Mouse (Mus musculus): ENCODE measurements around the gene Cdh7.

Cdh7 gene

GRCm38 (mm10) chr1:109982064-109982808, at the start of gene Cdh7:
TSS of gene Cdh7 (plus strand) at chr1:109982431.
- TF ChIP-seq GATA4 (IDR thresholded peaks at IDR 0.05; ENCODE audit: insufficient replicate concordance, low read length), result no peak

DNA sequence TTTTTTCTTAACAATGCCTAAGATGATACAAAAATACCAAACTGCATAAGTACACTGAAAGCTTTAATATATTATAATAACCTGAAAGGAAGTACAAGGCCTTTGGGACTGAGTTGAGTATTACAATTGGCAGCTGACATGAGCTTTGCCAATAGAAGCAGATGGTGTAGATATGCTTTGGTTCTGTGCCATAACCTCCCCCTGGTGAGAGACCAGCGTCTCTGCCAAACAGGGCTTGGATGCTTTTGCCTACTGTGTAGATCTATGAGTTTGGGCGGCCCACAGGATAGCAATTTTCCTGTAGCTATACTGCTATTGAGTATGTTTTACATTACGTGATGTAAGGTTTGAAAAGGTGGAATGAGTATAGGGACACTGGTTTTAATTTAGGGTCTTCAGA, 49.6 kb upstream of the Cdh7 start:
- no peak for TF ChIP-seq GATA4 (IDR thresholded peaks at IDR 0.05; ENCODE audit: insufficient replicate concordance, low read length)

GRCm38 (mm10) chr1:109948571-109948970, 33.7 kb upstream of the Cdh7 start:
- TF ChIP-seq GATA4 (IDR thresholded peaks at IDR 0.05; ENCODE audit: insufficient replicate concordance, low read length), result no peak

DNA sequence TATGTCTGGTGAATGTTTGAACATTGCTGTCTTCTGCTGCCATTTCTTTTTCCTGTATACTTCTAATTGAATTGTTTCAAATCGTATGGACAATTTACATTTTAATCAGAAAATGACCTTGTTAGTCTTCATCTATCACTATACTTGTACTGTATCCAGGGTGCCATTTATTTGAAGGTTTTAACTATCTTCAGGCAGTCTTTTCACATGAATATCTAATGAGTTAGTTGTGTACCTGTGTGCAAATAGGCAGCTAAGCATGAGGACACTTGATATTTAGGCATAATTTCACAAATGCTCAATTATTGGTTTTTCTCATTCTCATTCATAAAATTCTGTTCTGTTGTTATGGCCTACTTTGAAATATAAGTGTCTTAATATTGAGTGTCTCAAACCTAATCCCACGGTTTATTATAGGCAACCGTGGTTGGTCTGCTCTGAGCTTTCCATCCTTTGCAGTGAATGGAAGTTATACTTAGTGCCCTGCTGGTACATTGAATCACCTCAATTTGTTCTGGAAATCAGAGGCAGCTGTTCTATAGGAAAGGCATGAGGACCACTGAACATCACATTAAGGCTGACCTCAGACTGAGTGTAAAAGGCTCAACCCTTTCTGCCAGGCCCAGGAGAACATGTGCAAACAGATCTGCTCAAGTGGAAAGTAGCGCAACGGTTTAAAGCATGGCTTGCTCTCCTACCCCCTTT, 10.4 kb upstream of the Cdh7 start:
- TF ChIP-seq GATA4 (IDR thresholded peaks at IDR 0.05; ENCODE audit: insufficient replicate concordance, low read length), result no peak

DNA sequence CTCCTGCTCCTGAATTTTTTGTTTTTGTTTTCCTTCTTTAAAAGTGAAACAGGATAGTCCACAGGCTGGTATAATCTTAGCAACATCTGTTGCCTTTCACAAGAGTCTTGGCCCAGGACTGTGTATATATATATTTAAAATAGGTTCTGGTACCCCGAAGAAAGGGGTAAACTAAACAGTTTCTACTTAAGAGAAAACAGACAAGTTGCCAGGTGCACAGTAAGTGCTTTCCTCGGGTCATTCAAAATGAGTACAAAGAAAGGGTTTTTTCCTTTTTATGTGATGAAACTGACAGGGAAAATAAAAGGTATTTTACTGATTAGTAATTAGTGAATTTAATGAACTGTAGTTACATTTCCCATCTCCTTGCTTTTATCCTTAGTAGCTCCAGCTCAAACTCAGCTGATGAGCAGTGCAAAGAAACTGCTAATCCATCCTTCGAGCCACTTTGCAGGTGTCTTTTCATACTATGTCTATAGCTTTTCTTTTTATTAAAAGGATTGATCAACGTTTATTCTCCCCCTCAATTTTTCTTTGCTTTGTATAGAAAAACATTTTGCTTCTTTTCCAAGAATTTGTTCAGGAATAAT, 9.7 kb upstream of the Cdh7 start:
- no peak for TF ChIP-seq GATA4 (IDR thresholded peaks at IDR 0.05; ENCODE audit: insufficient replicate concordance, low read length)

- TF ChIP-seq GATA4 (IDR thresholded peaks at IDR 0.05; ENCODE audit: insufficient replicate concordance, low read length), result no peak
Observed at GRCm38 (mm10) chr1:109982809-109983536, 742 bp downstream of the Cdh7 start.

- TF ChIP-seq GATA4 (IDR thresholded peaks at IDR 0.05; ENCODE audit: insufficient replicate concordance, low read length), result no peak
Observed at GRCm38 (mm10) chr1:109983537-109983912, 1.3 kb downstream of the Cdh7 start.

DNA sequence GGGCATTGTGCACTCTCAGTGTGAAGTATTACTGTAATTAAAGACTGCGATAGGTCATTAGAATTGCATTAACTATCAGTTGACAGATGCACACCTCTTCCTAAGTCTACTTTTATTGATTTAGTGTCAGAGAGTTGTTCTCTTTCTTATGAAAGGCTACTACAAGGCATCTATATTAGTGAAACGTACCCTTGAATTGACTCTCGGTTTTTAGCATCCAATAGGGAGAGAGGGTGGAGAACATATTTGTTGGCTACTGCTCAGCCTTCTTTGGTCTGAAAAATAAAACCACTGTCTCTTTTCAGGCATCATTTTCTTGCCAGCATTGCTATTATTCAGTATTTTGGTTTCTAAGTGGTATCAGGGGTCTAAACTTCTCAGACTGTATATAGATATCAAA, 2.5 kb downstream of the Cdh7 start:
- TF ChIP-seq GATA4 (IDR thresholded peaks at IDR 0.05; ENCODE audit: insufficient replicate concordance, low read length), result no peak

DNA sequence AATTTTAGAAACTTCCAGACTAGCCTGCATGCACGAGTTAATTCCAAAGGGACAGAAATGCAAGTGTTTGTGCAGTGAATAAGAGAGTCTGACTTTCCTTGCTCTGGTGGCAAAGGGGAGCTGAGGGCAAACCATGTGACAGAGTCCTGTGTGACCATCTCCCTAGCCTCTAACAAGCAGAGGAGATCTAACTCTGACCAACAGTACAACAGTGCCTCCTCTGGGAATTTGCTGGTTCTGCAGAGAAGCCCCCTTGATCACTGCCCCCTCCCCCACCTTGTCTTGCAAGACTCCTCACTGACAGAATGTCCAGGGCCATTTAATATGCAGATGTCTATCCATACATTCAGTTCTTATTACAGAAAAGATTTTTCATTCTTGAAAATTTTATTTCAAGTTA, 3.2 kb downstream of the Cdh7 start:
- TF ChIP-seq GATA4 (IDR thresholded peaks at IDR 0.05; ENCODE audit: insufficient replicate concordance, low read length), result no peak

GRCm38 (mm10) chr1:109989541-109989940, 7.3 kb downstream of the Cdh7 start:
- no peak for TF ChIP-seq GATA4 (IDR thresholded peaks at IDR 0.05; ENCODE audit: insufficient replicate concordance, low read length)

GRCm38 (mm10) chr1:109993906-109994305, 11.7 kb downstream of the Cdh7 start:
- TF ChIP-seq GATA4 (IDR thresholded peaks at IDR 0.05; ENCODE audit: insufficient replicate concordance, low read length), result no peak

DNA sequence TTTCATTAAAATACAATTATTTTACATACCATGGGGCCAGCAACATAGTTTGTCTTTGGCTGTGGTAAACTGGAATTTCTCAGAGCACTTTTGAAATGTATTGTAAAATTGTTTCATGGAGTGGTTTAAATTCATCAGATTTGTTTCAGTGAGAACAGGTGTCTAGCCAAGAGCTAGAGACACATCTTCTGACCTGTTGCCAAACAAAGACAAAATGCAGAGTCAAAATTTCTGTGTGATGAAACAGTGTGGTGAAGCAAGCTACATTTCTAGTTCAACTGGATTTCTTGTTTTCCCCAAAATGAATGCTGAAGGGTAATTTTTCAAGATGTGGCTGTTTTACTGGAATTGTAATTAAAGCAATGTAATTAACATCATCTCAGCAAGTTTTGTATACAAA, 22.2 kb downstream of the Cdh7 start:
- TF ChIP-seq GATA4 (IDR thresholded peaks at IDR 0.05; ENCODE audit: insufficient replicate concordance, low read length), result no peak

DNA sequence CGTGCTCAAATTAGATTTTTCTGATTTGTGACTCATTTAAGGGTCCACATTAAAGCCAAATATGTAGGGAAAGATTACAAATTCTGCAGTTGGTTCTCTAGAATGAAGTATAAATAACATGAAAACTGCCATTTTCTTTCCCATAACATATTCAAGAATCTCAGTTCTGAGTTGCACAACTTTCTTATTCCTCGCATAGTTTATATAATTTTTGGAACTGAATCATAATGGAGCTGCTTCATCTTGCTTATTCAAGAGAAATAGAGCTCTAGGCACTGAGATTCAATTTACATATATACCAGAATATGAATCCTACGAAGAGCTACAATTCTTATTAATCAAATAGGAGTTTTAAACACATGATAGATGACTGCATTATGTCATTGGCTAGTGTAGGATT, 22.8 kb downstream of the Cdh7 start:
- no peak for TF ChIP-seq GATA4 (IDR thresholded peaks at IDR 0.05; ENCODE audit: insufficient replicate concordance, low read length)

DNA sequence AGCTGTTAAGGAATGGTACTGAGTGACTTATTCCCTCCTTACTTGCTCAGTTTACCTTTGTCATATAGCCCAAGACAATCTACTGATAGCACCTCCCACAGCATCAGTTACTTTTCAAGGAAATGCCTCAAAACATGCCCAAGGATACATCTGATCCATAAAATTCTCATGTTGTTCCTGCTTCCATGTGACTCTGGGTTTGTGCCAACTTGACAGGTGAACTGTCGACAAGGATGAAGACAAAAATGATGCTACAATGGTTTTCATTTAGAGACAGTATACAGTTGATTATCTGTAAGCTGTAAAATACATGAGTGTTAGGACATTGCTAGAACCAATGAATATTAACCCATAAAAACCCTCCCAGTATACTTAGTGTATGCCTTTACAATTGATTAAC, 29.9 kb downstream of the Cdh7 start:
- TF ChIP-seq GATA4 (IDR thresholded peaks at IDR 0.05; ENCODE audit: insufficient replicate concordance, low read length), result no peak

DNA sequence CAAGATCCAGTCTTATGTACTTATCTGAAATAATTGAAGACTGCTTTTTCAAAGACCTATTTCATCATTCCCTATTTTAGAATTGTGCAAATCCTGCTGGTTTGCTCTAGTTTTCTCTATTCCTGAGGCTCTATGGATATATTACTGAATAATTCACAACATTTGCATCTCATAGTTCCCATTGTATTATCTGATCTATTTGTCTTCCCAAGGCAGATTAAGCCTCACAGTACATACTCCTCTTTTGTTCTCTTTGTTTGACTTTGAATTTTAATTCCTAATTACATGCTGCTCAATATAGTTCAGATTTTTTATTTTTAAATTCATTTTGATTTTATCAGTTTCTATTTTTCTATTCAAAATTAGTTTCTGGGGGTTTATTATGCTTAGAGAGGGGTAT, 74.1 kb downstream of the Cdh7 start:
- TF ChIP-seq GATA4 (IDR thresholded peaks at IDR 0.05; ENCODE audit: insufficient replicate concordance, low read length), result no peak

DNA sequence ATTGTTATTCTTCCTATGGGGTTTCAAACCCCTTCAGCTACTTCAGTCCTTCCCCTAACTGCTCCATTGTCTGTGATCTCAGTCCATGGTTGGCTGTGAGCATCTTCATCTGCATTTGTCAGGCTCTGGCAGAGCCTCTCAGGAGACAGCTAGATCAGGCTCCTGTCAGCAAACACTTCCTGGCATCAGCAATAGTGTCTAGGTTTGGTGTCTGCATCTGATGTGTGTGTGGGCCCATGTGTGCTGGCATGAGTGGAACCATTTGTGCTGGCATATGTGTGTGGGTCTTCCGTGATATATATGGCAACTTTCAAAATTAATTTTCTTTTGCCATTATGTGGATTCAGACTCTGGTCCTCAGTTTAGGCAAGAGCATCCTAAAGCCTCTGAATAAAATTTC, 85.2 kb downstream of the Cdh7 start:
- TF ChIP-seq GATA4 (IDR thresholded peaks at IDR 0.05; ENCODE audit: insufficient replicate concordance, low read length), result no peak
